Mouse (Mus musculus): ENCODE data around the gene Snx29. TPM values are rescaled to one million over a fixed set of nuclear protein-coding genes. Genes with fewer than 3 reads are reported as not detected.

Snx29 gene
- polyA plus RNA-seq, 1 experiment, result 15.0 TPM

- H3K27me3 ChIP-seq (ENCODE audit: control insufficient read depth, insufficient read depth, low read length), result no peaks in the 10 kb centered on the region
- DNase-seq, result no peak
- WGBS, result 88% methylated on average over 3 of the region's 3 CpGs
- H3K36me3 ChIP-seq (ENCODE audit: control insufficient read depth, insufficient read depth, low read length), result no peaks in the 10 kb centered on the region
- H3K4me3 ChIP-seq (ENCODE audit: control insufficient read depth, insufficient read depth, low read length), result no peak overlapping the region
- no peaks in the 10 kb centered on the region; the same call in 1 of the 2 replicates for H3K4me1 ChIP-seq (replicated peaks; ENCODE audit: control insufficient read depth, insufficient read depth, low read length)
- TF ChIP-seq CTCF (IDR thresholded peaks at IDR 0.05; ENCODE audit: borderline replicate concordance, control insufficient read depth, extremely low read depth, insufficient read depth, low read length, poor library complexity) (no peak), POLR2A (IDR thresholded peaks at IDR 0.05; ENCODE audit: control insufficient read depth, extremely low read depth, insufficient read depth, low read length, poor library complexity) (no peak)
- no peak overlapping the region for H3K27ac ChIP-seq (ENCODE audit: control insufficient read depth, insufficient read depth, low read length)
Observed at GRCm38 (mm10) chr16:11743013-11743412, 420.3 kb downstream of the Snx29 start.

DNA sequence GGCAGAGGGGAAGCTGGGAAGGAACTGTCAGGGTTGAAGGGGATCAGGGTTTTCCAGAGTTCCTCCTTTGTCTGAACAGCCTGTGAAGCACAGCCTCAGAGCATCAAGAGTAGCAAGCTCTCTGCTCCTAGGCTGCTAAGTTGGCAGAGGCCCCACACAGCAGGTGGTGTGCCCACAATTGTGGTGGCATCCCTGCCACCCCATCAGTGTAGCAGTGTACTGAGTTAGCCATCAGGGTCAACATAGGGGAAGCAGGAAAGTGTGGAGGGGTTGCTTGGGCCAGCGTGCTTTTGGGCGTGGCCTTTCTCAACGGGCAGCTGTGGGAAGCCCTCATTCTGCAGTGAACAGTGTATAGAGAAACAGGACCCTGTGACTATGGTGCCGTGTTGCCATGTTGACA, 421.0 kb downstream of the Snx29 start:
- Histone ChIP-seq H3K27me3 (ENCODE audit: control insufficient read depth, insufficient read depth, low read length) (no peaks in the 10 kb centered on the region), H3K36me3 (ENCODE audit: control insufficient read depth, insufficient read depth, low read length) (no peaks in the 10 kb centered on the region), H3K27ac (ENCODE audit: control insufficient read depth, insufficient read depth, low read length) (no peak overlapping the region), H3K4me3 (ENCODE audit: control insufficient read depth, insufficient read depth, low read length) (no peak overlapping the region), H3K4me1 (replicated peaks; ENCODE audit: control insufficient read depth, insufficient read depth, low read length) (no peaks in the 10 kb centered on the region; the same call in 1 of the 2 replicates)
- DNase-seq, result no peak
- TF ChIP-seq POLR2A (IDR thresholded peaks at IDR 0.05; ENCODE audit: control insufficient read depth, extremely low read depth, insufficient read depth, low read length, poor library complexity), result no peak
- TF ChIP-seq CTCF (IDR thresholded peaks at IDR 0.05; ENCODE audit: borderline replicate concordance, control insufficient read depth, extremely low read depth, insufficient read depth, low read length, poor library complexity), result no peak
- 15% methylated on average over 4 of the region's 4 CpGs for WGBS

- DNase-seq, result no peak
- WGBS, result 94% methylated on average over 2 of the region's 2 CpGs
- Histone ChIP-seq H3K27me3 (ENCODE audit: control insufficient read depth, insufficient read depth, low read length) (no peaks in the 10 kb centered on the region), H3K4me1 (replicated peaks; ENCODE audit: control insufficient read depth, insufficient read depth, low read length) (no peaks in the 10 kb centered on the region; the same call in 1 of the 2 replicates), H3K27ac (ENCODE audit: control insufficient read depth, insufficient read depth, low read length) (no peak overlapping the region), H3K36me3 (ENCODE audit: control insufficient read depth, insufficient read depth, low read length) (no peaks in the 10 kb centered on the region), H3K4me3 (ENCODE audit: control insufficient read depth, insufficient read depth, low read length) (no peak overlapping the region)
- TF ChIP-seq CTCF (IDR thresholded peaks at IDR 0.05; ENCODE audit: borderline replicate concordance, control insufficient read depth, extremely low read depth, insufficient read depth, low read length, poor library complexity), result no peak
- TF ChIP-seq POLR2A (IDR thresholded peaks at IDR 0.05; ENCODE audit: control insufficient read depth, extremely low read depth, insufficient read depth, low read length, poor library complexity), result no peak
Observed at GRCm38 (mm10) chr16:11746036-11746435, 423.3 kb downstream of the Snx29 start.

DNA sequence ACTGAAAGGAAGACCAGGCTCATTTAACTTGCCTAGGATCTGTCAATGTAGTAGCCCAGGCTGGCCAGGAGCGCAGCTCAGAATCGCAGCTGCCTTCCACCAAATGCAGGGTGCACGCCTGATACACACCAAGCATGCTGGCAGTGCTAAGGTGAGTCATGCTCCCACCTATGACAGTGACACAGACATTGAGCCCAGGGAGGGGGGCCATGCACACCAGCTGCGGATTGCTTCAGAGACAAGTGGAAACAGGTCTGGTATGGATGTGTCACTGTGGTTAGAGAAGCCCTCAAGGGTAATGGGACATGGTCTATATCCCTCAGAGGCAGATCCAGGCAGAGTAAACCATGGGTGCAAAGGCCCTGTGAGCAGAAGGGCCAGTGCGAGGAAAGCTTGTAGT, 425.2 kb downstream of the Snx29 start:
- no peak overlapping the region for H3K27ac ChIP-seq (ENCODE audit: control insufficient read depth, insufficient read depth, low read length)
- TF ChIP-seq POLR2A (IDR thresholded peaks at IDR 0.05; ENCODE audit: control insufficient read depth, extremely low read depth, insufficient read depth, low read length, poor library complexity) (no peak), CTCF (IDR thresholded peaks at IDR 0.05; ENCODE audit: borderline replicate concordance, control insufficient read depth, extremely low read depth, insufficient read depth, low read length, poor library complexity) (no peak)
- DNase-seq, result no peak
- H3K36me3 ChIP-seq (ENCODE audit: control insufficient read depth, insufficient read depth, low read length), result no peaks in the 10 kb centered on the region
- no peak overlapping the region for H3K4me3 ChIP-seq (ENCODE audit: control insufficient read depth, insufficient read depth, low read length)
- WGBS, result 95% methylated on average over 5 of the region's 5 CpGs
- no peaks in the 10 kb centered on the region for H3K27me3 ChIP-seq (ENCODE audit: control insufficient read depth, insufficient read depth, low read length)
- H3K4me1 ChIP-seq (replicated peaks; ENCODE audit: control insufficient read depth, insufficient read depth, low read length), result no peaks in the 10 kb centered on the region; the same call in 1 of the 2 replicates

DNA sequence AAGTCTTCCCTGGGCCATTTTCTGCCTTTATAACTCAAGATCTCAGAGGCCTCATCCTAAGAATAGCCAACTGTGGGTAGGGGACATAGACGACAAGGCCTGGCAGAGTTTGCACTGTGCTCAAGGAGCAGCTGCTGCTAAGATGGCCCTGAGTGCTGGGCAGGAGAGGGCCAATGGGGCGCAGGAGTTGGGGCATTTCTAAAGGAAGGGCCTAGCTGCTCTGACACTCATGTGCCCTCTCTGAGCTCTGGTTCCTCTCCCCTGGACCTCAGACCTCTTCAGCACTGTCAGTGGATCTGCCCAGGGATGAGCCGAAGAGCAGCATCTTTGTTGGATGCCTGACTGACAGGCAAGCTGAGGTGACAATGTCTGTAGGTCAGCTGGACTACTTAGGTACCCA, 426.4 kb downstream of the Snx29 start:
- no peaks in the 10 kb centered on the region for H3K27me3 ChIP-seq (ENCODE audit: control insufficient read depth, insufficient read depth, low read length)
- 100% methylated on average over 3 of the region's 3 CpGs for WGBS
- no peaks in the 10 kb centered on the region for H3K36me3 ChIP-seq (ENCODE audit: control insufficient read depth, insufficient read depth, low read length)
- no peak for DNase-seq
- H3K4me1 ChIP-seq (replicated peaks; ENCODE audit: control insufficient read depth, insufficient read depth, low read length), result peaks cover 3% of the 10 kb centered on the region; the same call in 1 of the 2 replicates
- H3K27ac ChIP-seq (ENCODE audit: control insufficient read depth, insufficient read depth, low read length), result no peak overlapping the region
- TF ChIP-seq CTCF (IDR thresholded peaks at IDR 0.05; ENCODE audit: borderline replicate concordance, control insufficient read depth, extremely low read depth, insufficient read depth, low read length, poor library complexity), result no peak
- no peak for TF ChIP-seq POLR2A (IDR thresholded peaks at IDR 0.05; ENCODE audit: control insufficient read depth, extremely low read depth, insufficient read depth, low read length, poor library complexity)
- no peak overlapping the region for H3K4me3 ChIP-seq (ENCODE audit: control insufficient read depth, insufficient read depth, low read length)

GRCm38 (mm10) chr16:11750605-11751004, 427.9 kb downstream of the Snx29 start:
- Histone ChIP-seq H3K4me3 (ENCODE audit: control insufficient read depth, insufficient read depth, low read length) (no peak overlapping the region), H3K27me3 (ENCODE audit: control insufficient read depth, insufficient read depth, low read length) (no peaks in the 10 kb centered on the region), H3K36me3 (ENCODE audit: control insufficient read depth, insufficient read depth, low read length) (no peaks in the 10 kb centered on the region), H3K27ac (ENCODE audit: control insufficient read depth, insufficient read depth, low read length) (no peak overlapping the region), H3K4me1 (replicated peaks; ENCODE audit: control insufficient read depth, insufficient read depth, low read length) (0 out of 2 replicates have a peak, but pooled peaks cover 3% of the 10 kb centered on the region)
- DNase-seq, result no peak
- no peak for TF ChIP-seq POLR2A (IDR thresholded peaks at IDR 0.05; ENCODE audit: control insufficient read depth, extremely low read depth, insufficient read depth, low read length, poor library complexity)
- no peak for TF ChIP-seq CTCF (IDR thresholded peaks at IDR 0.05; ENCODE audit: borderline replicate concordance, control insufficient read depth, extremely low read depth, insufficient read depth, low read length, poor library complexity)

DNA sequence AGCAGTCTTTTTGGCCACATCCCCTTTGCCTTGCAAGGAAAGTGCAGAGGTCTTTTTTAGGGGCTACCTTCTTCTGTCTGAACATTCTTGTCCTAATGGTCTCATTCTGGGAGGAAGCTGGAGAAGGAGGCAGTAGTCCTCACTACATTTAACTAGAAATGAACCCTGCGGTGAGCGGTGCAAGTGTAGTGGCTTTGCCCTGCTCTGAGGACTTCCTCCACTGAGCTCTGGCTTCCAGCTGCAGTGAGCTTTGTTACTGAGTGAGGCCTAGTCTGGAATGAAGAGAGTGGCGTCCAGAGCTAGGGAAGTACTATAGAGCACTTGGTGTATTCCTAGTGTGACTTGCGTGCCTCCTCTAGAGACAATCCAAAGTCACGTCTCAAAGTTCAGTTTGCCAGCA, 429.8 kb downstream of the Snx29 start:
- 0 out of 2 replicates have a peak, but pooled peaks cover 3% of the 10 kb centered on the region for H3K4me1 ChIP-seq (replicated peaks; ENCODE audit: control insufficient read depth, insufficient read depth, low read length)
- H3K4me3 ChIP-seq (ENCODE audit: control insufficient read depth, insufficient read depth, low read length), result no peak overlapping the region
- WGBS, result 45% methylated on average over 5 of the region's 5 CpGs
- no peak for DNase-seq
- no peak for TF ChIP-seq POLR2A (IDR thresholded peaks at IDR 0.05; ENCODE audit: control insufficient read depth, extremely low read depth, insufficient read depth, low read length, poor library complexity)
- TF ChIP-seq CTCF (IDR thresholded peaks at IDR 0.05; ENCODE audit: borderline replicate concordance, control insufficient read depth, extremely low read depth, insufficient read depth, low read length, poor library complexity), result no peak
- no peaks in the 10 kb centered on the region for H3K27me3 ChIP-seq (ENCODE audit: control insufficient read depth, insufficient read depth, low read length)
- no peak overlapping the region for H3K27ac ChIP-seq (ENCODE audit: control insufficient read depth, insufficient read depth, low read length)
- no peaks in the 10 kb centered on the region for H3K36me3 ChIP-seq (ENCODE audit: control insufficient read depth, insufficient read depth, low read length)
